Mouse (Mus musculus) heart, adult 18-20 months (tissue): ENCODE measurements around the gene Pabpc6. TPM values are rescaled to one million over a fixed set of nuclear protein-coding genes. Genes with fewer than 3 reads are reported as not detected.

Source experiments
- DNase-seq, 2 experiments: peaks; one replicate each; pipeline ENCODE4 v3.0.0; 2021 to 2022; ENCODE audit warnings: mixed read lengths in 1 of 2
- long read RNA-seq, 2 experiments: library from polyadenylated mRNA; stranded (forward); transcript quantifications; one replicate each; pipeline ENCODE4 v2.0.0; 2021
- total RNA-seq, 2 experiments: library from RNA; stranded (reverse); gene quantifications; 2 replicates each; pipeline ENCODE4 v1.2.3; 2021

Gene Pabpc6
- total RNA-seq, result not detected
- long read RNA-seq, experiment 1, result 0 reads
- long read RNA-seq, experiment 2, result 0 reads

DNA sequence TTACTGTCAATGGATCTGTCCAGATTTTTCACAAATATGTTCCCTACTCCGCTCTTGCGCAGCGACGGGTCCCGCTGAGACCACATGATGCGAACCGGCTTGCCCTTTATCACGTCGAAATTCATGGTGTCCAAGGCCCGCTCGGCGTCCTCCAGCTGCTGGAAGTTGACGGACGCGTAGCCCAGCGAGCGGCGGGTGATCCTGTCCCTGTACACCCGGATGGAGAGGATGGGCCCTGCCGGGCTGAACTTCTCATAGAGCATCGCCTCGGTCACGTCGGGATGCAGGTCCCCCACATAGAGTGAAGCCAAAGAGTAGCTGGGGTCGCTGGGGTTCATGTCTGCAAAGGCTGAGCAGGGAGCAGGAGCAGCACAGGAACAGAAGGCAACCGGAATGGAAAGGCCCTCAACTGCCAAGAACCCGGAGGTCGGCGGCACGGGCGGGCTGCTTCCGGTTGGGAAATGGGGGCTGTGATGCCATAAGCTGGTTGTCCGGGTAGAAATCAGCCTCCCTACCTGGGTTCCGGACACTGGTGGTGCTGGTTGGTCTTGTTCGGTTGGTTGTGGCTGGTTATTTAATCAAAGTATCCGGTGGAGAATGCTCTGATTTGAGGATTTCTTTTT is at the start of gene Pabpc6:
TSS of gene Pabpc6 (minus strand) at position 435 of the 623 bp plus-strand sequence.
- no peak for DNase-seq

DNA sequence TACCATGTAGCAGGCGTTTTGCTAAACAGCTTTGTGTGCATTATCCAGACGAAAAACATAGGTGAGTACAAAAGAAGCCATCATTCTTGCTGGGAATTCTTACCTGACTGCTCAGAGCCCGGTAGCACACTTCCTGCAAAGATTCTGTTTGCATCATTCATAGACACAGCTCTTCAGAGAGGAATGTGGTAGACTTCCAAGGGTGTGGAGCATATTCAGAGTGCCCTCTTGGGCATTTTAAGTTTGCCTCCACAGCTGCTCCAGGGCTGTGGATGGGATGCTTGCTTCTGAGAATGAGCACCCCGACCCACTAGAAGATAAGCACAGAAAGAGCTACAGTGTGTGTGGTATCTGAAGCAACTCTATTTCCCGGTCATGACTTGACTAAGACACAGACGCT is 41.4 kb upstream of the Pabpc6 start:
- no peak for DNase-seq

DNA sequence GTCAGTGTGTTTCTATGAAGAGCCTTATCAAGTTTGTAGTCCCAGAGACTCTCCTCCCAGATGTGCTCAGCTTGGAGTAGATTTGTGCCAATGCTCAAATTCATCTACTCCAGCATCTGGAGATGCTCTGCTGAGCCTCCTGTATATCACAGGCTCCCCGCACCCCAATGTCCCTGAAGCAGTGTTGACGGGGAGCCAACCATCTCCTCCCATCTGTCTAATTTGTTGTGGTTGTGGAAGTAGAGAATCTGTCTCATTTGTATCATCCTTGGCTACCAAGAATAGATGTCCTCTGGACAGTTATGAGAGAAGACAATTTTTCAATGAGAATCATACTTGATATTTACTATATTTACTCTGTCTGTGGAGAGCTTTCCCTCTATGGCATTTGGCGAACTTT is 39.4 kb upstream of the Pabpc6 start:
- DNase-seq, result no peak

DNA sequence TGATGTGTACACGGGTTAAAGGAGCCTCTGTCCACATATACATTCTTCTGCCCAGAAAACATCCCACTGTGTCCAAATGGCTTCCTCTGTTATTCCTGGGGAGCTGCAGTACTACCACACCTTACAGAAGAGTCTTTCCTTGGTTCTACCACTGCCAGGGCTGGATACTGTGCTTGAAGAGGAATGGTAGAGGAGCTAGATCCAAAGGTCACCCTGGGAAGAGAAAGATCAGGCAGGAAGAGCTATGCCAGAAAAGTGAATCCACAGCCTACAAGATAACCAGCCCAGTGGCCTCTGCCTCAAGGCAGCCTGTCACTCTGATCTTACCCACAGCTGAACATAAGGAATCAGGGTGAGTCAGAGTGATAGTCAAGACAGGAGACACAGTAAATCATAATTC is 37.8 kb upstream of the Pabpc6 start:
- no peak for DNase-seq

DNA sequence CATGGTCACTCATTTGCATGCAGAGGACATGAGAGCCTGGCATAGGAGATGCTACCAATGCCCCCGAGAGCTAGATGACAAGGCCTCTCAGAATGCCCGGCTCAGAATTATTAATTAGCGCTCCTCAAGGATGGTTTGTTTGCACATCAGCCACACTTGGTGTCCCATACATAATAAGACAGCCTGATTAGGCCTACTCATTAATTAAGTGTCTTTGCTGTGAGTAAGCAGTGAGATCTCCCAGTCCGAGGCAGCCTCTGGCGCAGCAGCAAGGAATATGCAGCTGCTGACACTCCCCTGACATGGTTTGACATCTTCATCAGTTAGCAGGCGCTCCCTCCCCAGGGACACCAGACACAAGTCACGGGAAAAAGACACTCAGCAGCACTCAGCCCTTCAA is 28.2 kb upstream of the Pabpc6 start:
- DNase-seq, result no peak

DNA sequence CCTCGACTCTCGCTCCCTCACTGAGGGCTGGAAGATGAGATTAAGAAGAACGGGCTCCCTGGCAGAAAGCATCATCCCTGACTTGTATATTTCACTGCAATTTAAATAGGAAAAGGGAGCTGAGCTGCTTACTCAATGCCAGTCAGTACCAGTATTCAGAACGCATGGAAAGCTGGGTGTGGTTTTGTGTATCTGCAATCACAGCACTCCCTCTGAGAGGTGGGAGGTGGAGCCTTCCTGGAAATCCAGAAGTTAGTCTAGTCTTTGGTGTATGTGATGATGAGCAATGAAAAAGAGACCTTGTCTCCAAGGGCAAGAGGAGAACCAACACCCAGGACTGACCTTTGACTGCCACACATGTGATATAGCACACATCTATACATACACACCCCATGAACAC is 21.7 kb upstream of the Pabpc6 start:
- no peak for DNase-seq

DNA sequence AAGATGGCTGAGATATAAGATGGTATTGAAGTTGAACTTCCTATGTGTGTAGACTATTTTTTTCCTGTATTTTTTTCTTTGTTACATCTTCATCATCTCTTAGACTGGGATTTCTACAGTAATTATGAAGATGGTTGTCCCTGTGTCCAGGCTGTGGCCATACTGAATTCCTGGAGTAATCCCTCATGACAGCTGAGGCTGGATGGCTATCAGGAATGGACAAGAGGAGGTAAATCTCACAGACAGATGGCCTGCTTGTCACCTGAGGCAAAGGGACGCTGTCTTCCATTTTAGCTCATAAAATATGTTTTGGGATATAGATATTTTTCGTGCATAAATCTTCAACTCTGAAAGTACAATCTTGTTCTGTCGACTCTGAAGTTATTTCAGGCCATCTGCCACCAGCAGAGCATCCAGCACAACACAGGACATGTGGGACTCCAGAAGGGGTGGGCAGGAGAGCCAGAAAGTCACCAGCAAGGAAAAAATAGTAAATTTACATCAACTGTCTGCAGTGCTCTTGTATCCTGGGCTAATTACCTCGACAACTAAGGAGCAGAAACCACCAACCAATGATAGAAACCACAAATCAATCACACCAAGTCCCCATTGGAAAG is 14.1 kb upstream of the Pabpc6 start:
- DNase-seq, result no peak

DNA sequence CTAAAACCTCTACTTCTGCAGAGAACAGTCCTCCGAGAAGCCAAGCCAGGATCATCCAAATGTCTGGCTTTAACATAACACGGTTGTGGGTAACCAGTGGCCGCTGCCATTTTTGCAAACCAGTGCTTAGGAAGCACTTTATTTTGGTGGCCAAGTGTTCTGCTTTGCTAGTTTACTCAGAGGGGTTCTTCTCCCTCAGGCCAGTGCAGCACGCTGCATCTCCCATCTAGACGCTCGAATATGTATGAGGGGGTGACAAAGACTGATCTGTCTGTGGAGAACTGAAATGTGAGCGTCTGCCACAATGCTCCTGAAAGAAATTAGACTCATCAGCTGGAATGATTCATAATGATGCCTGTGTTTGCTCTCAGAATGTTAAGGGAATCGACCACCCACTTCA is 11.2 kb upstream of the Pabpc6 start:
- DNase-seq, result no peak

DNA sequence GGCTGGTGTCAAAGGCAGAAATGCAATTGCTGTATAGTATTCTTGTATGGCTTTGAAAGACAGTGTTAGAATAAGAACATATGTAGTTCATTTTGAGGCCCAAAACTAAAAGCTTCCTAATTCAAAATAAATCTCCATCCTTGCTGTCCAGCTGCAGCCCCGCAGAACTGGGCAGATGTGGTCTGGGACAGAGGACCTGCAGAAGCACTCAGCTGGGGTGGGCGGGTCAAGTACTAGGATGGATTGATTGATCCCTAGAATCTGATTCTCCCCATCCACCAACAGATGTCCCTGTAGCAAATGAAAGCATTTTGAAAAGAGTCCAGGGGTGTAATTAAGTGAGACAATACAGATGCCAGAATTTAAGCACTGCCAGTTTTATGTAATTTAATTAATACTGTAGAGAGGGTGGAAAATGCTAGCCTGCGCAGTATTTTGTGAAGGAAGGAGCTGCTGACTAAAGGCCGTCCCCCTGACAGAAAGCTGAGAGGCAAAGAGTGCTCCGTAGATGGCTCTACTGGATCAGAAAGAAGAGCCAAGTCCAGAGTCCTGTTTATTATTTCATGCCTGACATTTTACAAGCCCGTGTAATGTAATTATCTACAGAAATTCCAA is 5.8 kb upstream of the Pabpc6 start:
- no peak for DNase-seq

DNA sequence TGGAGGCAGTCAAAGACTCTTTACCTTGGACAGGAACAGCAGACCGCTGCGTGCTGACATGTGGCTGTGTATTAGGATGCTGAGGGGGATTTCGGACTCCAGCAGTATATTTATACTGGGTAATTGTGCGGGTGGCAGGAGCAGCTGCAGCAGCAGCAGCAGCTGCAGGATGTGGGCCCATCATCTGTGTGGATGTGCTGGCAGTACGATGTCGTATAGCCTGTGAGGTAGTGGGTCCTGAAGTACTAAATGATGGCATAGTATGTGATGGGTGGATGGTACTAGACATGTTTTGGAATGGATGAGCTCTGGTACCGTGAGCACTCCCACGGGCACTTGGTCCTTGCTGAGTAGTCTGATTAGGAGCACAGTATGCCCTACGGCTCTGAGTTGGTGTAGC is 1.6 kb downstream of the Pabpc6 start:
- no peak for DNase-seq

DNA sequence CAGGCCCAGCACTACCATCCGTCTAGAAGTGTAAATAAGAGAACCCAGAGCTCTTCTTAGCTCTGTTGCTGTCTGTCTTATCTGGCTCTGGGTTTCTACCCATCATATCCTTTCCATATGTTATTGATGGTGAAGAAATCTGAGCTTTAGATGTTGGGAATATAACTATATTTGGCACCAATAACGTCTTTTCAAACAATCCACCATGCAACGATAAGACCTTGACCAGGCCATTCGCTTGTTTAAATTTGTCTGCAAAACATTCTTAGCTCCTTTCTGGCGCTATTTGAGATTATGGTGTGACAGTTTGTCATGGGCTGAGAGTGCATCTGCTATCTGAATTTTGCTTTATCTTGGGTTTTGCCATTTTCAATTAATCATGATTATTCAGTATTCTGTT is 10.9 kb downstream of the Pabpc6 start:
- DNase-seq, result no peak

DNA sequence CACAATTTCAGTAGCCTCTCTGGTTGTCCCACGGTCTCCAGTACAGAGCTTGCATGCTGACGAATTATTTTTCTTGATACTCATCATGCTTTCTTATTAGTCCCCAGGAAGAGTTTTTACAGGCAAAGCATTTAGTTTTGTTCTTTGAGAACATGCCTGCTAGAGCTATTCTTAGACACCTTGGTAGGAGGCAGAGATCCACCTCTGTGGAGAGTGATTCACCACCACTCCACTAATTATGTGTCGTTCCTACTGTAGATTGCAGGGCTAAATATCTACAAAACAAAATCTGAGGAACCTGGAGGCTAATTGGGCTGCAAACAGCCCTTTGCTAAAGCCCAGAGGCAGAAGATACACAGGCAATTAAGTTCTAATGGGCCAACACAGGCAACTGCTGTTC is 15.4 kb downstream of the Pabpc6 start:
- no peak for DNase-seq

DNA sequence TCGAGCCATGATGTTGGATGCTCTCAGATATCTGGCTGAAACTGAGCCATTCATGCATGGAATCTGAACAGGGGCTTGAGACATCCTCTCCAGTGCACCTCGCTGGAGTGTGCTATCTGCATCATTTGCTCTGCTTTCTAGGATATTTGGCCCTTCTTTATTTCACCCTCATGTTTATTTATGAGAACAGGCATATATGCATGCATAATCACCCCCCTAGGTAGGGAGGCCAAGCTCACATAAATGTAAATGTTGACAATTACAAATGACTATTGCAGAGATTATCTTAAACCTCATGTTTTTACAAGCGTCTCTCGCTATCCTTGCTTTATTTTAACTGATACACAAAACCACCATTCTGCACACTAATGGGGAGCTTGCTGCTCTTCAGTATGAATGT is 21.9 kb downstream of the Pabpc6 start:
- no peak for DNase-seq

DNA sequence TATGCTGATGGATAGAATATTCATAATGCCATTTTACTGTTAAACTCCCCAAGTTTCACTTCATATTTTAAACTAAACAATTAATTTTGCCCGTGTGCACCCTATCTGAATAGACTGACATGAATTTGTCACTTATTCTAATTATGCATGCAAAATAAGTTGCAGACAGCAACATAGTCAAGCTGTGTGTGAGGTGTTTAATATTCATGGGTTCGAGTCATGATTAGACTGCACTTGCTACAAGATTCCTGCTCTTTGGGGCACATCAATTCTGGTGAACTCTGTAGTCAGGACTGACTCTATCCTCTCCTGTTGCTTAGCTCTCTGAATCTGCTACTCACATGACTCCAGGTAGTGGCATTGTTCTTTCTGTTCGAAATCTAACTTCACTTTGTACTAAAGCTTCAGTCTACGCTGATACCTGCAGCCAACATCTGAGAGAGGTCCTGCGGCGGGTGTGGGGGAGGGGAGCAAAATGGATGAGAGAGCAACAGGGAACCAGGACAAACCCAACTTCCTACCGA is 25.8 kb downstream of the Pabpc6 start:
- no peak for DNase-seq

DNA sequence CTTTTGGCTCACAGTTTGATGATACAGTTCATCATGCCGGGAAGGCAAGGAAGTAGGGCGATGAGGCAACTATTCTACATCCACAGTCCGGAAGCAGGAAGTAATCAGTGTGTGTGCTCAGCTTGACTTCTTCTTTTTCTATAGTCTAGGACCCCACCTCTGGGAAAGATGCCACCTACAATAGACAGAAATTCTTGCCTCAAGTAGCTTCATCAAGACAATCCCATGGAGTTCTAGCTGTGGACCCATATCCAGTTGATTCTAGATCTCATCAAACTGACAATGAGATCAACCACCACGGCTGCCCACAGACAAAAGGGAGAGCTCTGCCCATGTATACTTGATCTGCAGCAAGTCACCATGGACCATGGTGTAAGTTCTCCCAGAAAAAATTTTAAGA is 32.5 kb downstream of the Pabpc6 start:
- DNase-seq, result no peak

DNA sequence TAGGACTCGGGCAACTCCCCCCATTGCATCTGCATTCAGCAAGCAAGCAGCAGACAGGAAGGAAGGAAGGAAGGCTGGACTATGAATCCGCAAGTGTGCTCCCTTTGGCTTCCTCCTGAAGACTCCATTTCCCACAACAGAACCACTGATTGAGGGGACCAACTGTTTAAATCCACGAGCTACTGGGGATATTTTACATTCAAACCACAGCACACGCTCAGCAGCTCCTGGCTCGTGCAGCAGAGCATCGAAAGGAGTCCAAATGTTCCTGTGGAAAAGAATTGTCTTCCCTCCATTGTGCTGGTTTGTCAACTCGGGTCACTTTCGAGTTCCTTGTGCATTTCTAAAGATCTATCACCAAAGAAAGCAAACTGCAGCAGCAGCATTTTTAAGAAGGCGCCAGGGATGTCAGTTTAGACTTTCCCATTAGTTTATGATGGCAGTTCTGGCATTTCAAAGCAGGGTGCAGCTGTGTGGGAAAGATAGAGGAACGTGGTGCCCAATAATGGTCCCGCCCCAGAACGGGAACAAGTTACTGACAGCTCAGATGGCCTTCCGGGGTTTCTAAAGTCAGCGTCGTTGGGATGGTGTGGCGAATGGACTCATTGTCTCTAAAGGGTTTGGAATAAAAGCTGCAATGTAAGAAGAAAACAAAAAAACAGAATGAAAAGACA is 36.8 kb downstream of the Pabpc6 start:
- DNase-seq, result no peak

DNA sequence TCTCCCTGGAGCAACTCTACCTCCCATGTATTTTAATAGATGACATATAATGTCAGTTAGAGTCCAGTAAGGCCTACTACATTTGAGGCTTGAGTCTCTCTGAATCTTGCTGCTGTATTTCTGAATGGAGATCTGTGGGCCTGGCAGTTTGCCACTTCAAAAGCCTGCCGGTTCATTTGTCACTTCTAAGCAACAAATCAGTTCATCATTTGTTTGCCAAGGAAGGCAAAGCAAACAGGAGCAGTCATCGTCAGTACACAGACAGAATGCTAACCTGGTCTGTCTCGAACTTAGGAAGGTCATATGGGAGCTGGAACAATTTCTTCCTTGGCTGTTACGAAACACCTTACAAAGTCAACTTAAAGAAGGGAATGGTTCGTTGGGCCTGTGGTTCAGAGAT is 37.4 kb downstream of the Pabpc6 start:
- no peak for DNase-seq

DNA sequence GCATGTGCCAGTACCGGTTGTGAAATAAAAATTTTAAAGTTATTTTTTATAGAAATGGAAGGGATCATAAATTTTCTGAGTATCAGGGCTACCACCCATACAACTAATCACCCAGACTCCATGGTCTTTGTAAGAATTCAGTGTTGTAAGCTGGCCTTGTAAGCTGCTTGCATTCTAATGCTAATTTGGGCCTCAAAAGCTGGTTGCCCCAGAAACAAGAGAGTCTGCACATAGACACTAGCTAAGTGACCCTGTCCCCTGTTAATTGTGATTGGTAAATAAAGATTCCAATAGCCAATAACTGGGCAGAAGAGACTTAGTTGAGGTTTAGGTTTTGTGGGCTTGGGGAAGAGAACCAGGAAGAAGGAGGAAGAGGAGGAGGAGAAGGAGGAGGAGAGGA is 38.4 kb downstream of the Pabpc6 start:
- DNase-seq, result no peak

DNA sequence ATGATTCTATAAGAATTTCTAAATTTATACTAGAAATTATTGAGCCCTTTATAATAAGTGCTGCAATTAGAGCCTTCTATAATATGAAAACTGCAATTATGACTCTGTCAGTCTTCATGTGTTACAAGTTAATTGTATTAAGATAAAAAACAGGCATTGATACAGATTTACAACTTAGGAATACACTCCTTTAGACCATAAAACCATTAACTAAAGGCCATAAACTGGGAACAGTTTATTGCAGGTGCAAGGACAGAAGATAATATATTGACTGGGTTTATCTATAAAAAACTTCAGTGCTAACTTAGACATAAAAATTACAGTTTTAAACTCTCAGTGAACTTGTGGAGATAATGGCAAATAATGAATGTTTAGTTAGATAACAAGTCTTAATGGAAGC is 42.5 kb downstream of the Pabpc6 start:
- DNase-seq, result no peak
